Mouse (Mus musculus): ENCODE results near the gene Qrich2. TPM values are rescaled to one million over a fixed set of nuclear protein-coding genes. Genes with fewer than 3 reads are reported as not detected.
A peak's percentile ranks its signal among the peaks of the same experiment; 100 is the strongest.

The Qrich2 gene
- total and polyA plus RNA-seq, 3 experiments = 0.29 to 0.38 (median 0.32) TPM

DNA sequence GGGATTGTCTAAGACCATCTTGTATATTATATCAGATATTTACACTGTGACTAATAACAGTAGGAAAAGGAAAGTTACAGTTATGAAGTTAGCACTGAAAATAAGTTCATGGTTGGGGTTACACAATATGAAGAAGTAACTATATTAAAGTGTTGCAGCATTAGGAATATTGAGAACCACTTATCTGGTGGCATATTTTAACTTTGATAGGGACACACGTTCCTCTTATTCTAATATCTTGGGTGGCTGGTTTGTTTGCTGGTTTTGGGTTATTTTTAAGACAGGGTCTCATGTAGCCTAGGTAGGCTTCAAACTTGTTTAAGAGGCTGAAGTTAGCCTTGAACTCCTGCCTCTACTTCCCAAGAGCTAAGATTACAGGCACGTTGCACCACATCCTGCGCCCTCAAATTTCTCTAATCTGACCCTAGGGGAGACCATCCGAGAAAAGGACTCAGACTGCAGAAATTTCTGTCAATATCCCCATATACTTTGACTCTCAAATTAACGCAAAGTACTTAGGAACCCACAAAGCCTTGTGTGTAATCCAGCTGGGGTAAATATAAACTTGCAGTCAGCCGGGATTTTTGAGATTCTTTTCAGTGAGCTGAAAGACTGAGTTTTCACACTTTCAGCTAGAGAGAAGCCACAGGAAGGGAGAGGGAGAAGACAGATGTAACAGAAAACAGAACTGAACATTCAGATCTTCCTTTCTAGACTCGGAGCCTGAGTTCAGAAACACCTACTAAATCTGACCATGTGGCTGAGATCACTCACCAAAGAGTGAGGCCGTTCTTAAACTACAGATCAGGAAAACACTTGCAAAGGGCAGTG lies 68.3 kb downstream of the Qrich2 start (continued):
- TF ChIP-seq ETS1 (conservative IDR thresholded peaks at IDR 0.05; ENCODE audit: low read depth, low read length) (peak; percentile 94), MXI1 (IDR thresholded peaks at IDR 0.05; ENCODE audit: low read depth, low read length) (no peak), ZNF384 (IDR thresholded peaks at IDR 0.05; ENCODE audit: low read depth, low read length) (0 out of 2 replicates have a peak, but pooled peaks have one; percentile 26), RCOR1 (conservative IDR thresholded peaks at IDR 0.05; ENCODE audit: low read depth, low read length) (peak; percentile 69), POLR2AphosphoS2 (IDR thresholded peaks at IDR 0.05; ENCODE audit: low read depth, low read length) (peak; percentile 84), CHD1 (IDR thresholded peaks at IDR 0.05; ENCODE audit: low read depth, low read length) (peak; percentile 88; the same call in 1 of the 2 replicates), POLR2A (IDR thresholded peaks at IDR 0.05; ENCODE audit: low read depth, low read length) (no peak), TCF12 (IDR thresholded peaks at IDR 0.05; ENCODE audit: low read depth, low read length) (peak; percentile 91), ZKSCAN1 (IDR thresholded peaks at IDR 0.05; ENCODE audit: borderline replicate concordance, low read depth, low read length) (no peak; the same call in 1 of the 2 replicates), ZC3H11A (IDR thresholded peaks at IDR 0.05; ENCODE audit: low read depth, low read length) (no peak)

DNA sequence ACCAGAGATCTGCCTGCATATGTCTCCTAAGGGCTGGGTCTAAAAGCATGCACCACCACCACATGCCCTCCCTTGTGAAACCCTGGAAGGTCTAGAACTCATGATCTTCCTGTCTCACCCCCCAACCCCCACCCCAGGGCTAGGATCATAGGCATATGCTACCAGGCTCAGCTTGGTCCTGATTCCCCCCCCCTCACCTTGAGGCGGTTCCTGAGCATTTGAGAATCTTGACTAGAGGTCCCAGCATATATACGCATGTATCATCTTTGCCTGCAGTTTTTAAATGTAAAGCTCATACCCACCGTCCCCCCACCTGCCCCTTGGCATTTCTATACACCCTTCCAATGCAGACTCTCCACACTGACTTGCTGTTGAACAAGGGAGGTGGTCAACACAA lies 69.1 kb downstream of the Qrich2 start:
- in situ Hi-C loops (cut with MboI; ENCODE audit: low pct_ligation_motif_present, low pct_unique_long_range_greater_than_20kb, low sequenced_read_pairs) (no loop called here), dilution Hi-C loops (cut with MboI; ENCODE audit: extremely low pct_ligation_motif_present, extremely low pct_unique_long_range_greater_than_20kb, low sequenced_read_pairs) (no loop called here)
- Histone ChIP-seq H3K27ac (ENCODE audit: insufficient read depth, low read depth) (peak overlapping the region; percentile 100), H3K9ac (ENCODE audit: insufficient read depth, low read depth) (peak overlapping the region; percentile 57), H3K79me2 (replicated peaks; ENCODE audit: control insufficient read depth, extremely low read depth, insufficient read depth, poor library complexity, severe bottlenecking) (peaks cover 10% of the 10 kb centered on the region), H3K4me3 (replicated peaks in 1 of 3; ENCODE audit: low read depth in 2 of 3, low read length in 2 of 3, poor library complexity in 1 of 3) (peak overlapping the region in 1 of 3 experiments; percentile 38), H3K4me1 (ENCODE audit: control insufficient read depth in 1 of 2, insufficient read depth in 2 of 2) (peaks cover 32 to 60% of the 10 kb centered on the region in 2 experiments), H3K27me3 (replicated peaks) (no peaks in the 10 kb centered on the region), H3K4me2 (ENCODE audit: insufficient read depth, low read depth, poor library complexity, severe bottlenecking) (no peak overlapping the region), H3K36me3 (replicated peaks in 1 of 2; ENCODE audit: control insufficient read depth in 1 of 2, insufficient read depth in 1 of 2, low read length in 1 of 2) (peaks cover 21 to 27% of the 10 kb centered on the region in 2 experiments), H3K9me3 (replicated peaks; ENCODE audit: low read length) (peaks cover 4% of the 10 kb centered on the region)
- TF ChIP-seq POLR2A (IDR thresholded peaks at IDR 0.05; ENCODE audit: low read depth, low read length) = 0 out of 2 replicates have a peak, but pooled peaks have one; percentile 6
- TF ChIP-seq CHD2 (IDR thresholded peaks at IDR 0.05; ENCODE audit: low read length) = peak; percentile 36; the same call in 1 of the 2 replicates
- TF ChIP-seq IRF4 (IDR thresholded peaks at IDR 0.05; ENCODE audit: low read depth, low read length) = 0 out of 2 replicates have a peak, but pooled peaks have one; percentile 17
- no peak for TF ChIP-seq ZMIZ1 (IDR thresholded peaks at IDR 0.05; ENCODE audit: low read depth, low read length)
- TF ChIP-seq UBTF (IDR thresholded peaks at IDR 0.05; ENCODE audit: low read depth, low read length) = no peak
- no peak for DNase-seq (ENCODE audit: extremely low read depth)

DNA sequence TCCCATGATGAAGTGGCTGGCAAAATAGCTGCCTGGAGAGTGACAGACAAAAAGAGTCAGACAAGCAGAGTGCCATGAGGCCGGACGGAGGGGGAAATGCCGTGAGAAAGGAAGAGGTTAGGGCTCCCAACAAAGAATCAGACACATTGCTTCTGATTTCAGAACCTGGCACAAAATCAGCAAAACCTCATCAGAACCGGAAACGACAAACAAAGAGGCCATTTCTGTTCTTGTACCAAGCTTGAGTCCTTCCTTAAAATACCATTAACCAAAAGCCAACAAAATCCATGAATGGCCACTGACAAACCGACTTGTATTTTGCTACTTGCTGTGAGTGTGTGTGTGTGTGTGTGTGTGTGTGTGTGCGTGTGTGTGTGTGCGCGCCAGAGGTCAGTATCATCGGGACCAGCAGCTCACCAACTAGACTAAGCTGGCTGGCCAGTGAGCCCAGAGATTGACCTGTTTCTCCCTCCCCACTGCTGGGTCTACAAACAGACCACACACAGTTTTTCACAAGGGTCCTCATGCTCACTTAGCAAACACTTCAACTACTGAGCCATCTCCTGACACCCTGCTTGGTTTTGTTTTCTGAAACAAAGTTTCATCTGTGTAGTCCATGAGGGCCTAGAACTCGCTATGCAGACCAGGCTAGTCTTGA lies 69.6 kb downstream of the Qrich2 start:
- dilution Hi-C loops (cut with MboI; ENCODE audit: extremely low pct_ligation_motif_present, extremely low pct_unique_long_range_greater_than_20kb, low sequenced_read_pairs) = no loop called here

More for the DNA sequence above, 69.6 kb downstream of the Qrich2 start:
- Histone ChIP-seq H3K36me3 (replicated peaks in 1 of 2; ENCODE audit: control insufficient read depth in 1 of 2, insufficient read depth in 1 of 2, low read length in 1 of 2) (peaks cover 21 to 27% of the 10 kb centered on the region in 2 experiments), H3K9ac (ENCODE audit: insufficient read depth, low read depth) (no peak overlapping the region), H3K4me2 (ENCODE audit: insufficient read depth, low read depth, poor library complexity, severe bottlenecking) (no peak overlapping the region), H3K27ac (ENCODE audit: insufficient read depth, low read depth) (peak overlapping the region; percentile 100), H3K9me3 (replicated peaks; ENCODE audit: low read length) (peaks cover 4% of the 10 kb centered on the region), H3K4me3 (replicated peaks in 1 of 3; ENCODE audit: low read depth in 2 of 3, low read length in 2 of 3, poor library complexity in 1 of 3) (no peak overlapping the region), H3K79me2 (replicated peaks; ENCODE audit: control insufficient read depth, extremely low read depth, insufficient read depth, poor library complexity, severe bottlenecking) (peaks cover 10% of the 10 kb centered on the region), H3K4me1 (ENCODE audit: control insufficient read depth in 1 of 2, insufficient read depth in 2 of 2) (peaks cover 32 to 54% of the 10 kb centered on the region in 2 experiments), H3K27me3 (replicated peaks) (no peaks in the 10 kb centered on the region)
- TF ChIP-seq CHD1 (IDR thresholded peaks at IDR 0.05; ENCODE audit: low read depth, low read length) = no peak
- TF ChIP-seq HCFC1 (IDR thresholded peaks at IDR 0.05; ENCODE audit: low read depth, low read length) = no peak
- TF ChIP-seq E2F4 (IDR thresholded peaks at IDR 0.05; ENCODE audit: insufficient replicate concordance, low read depth, low read length) = no peak
- TF ChIP-seq MXI1 (IDR thresholded peaks at IDR 0.05; ENCODE audit: low read depth, low read length) = no peak
- TF ChIP-seq MEF2A (IDR thresholded peaks at IDR 0.05; ENCODE audit: borderline replicate concordance, low read depth, low read length) = no peak
- no peak for TF ChIP-seq CHD2 (IDR thresholded peaks at IDR 0.05; ENCODE audit: low read length)
- no peak for TF ChIP-seq JUN (IDR thresholded peaks at IDR 0.05; ENCODE audit: insufficient read depth, low read depth, low read length)
- no peak for TF ChIP-seq NRF1 (IDR thresholded peaks at IDR 0.05; ENCODE audit: low read depth, low read length)
- no peak for TF ChIP-seq ETS1 (conservative IDR thresholded peaks at IDR 0.05; ENCODE audit: low read depth, low read length)
- no peak for TF ChIP-seq ZKSCAN1 (IDR thresholded peaks at IDR 0.05; ENCODE audit: borderline replicate concordance, low read depth, low read length)
- TF ChIP-seq SMC3 (IDR thresholded peaks at IDR 0.05; ENCODE audit: low read depth, low read length) = no peak
- TF ChIP-seq SIN3A (IDR thresholded peaks at IDR 0.05; ENCODE audit: low read length) = no peak
- TF ChIP-seq POLR2A (IDR thresholded peaks at IDR 0.05; ENCODE audit: low read depth, low read length) = no peak; the same call in 1 of the 2 replicates
- no peak for TF ChIP-seq MAFK (IDR thresholded peaks at IDR 0.05; ENCODE audit: insufficient replicate concordance, low read length)
- no peak for TF ChIP-seq ELF1 (IDR thresholded peaks at IDR 0.05; ENCODE audit: low read depth, low read length)
- DNase-seq (ENCODE audit: extremely low read depth) = no peak
- in situ Hi-C loops (cut with MboI; ENCODE audit: low pct_ligation_motif_present, low pct_unique_long_range_greater_than_20kb, low sequenced_read_pairs) = no loop called here

Data from CH12.LX (cell line).